Mouse (Mus musculus) embryonic facial prominence, embryonic 12.5 days (tissue): ENCODE measurements around the gene Fam187a. TPM values are rescaled to one million over a fixed set of nuclear protein-coding genes. Genes with fewer than 3 reads are reported as not detected.

ENCODE experiments used
- ATAC-seq: fragments of 200-750 bp; cut with Nextera tagmentation; 2 replicates; pipeline ENCODE4 v1.8.0; 2017; ENCODE audit not compliant: insufficient number of reproducible peaks, insufficient read depth, low FRiP score, low TSS enrichment
- H3K27ac ChIP-seq: fragments of 300-500 bp; sonication (generic); 2 replicates; pipeline ENCODE4 v1.5.1; 2016; ENCODE audit warnings: mild to moderate bottlenecking
- H3K27me3 ChIP-seq: fragments of 300-500 bp; sonication (generic); 2 replicates; pipeline ENCODE4 v1.6.1; 2016; ENCODE audit warnings: mild to moderate bottlenecking, moderate library complexity
- H3K36me3 ChIP-seq: fragments of 300-500 bp; sonication (generic); 2 replicates; pipeline ENCODE4 v1.6.1; 2016; ENCODE audit warnings: mild to moderate bottlenecking
- H3K4me1 ChIP-seq: fragments of 300-500 bp; sonication (generic); 2 replicates; pipeline ENCODE4 v1.6.1; 2016
- H3K4me2 ChIP-seq: fragments of 300-500 bp; sonication (generic); replicated peaks from 2 replicates; pipeline ENCODE4 v1.6.1; 2016; ENCODE audit warnings: mild to moderate bottlenecking, moderate library complexity
- H3K4me3 ChIP-seq: fragments of 300-500 bp; sonication (generic); 2 replicates; pipeline ENCODE4 v1.5.1; 2016; ENCODE audit warnings: mild to moderate bottlenecking
- H3K9ac ChIP-seq: fragments of 300-500 bp; sonication (generic); 2 replicates; pipeline ENCODE4 v1.6.1; 2016; ENCODE audit warnings: mild to moderate bottlenecking, moderate library complexity
- H3K9me3 ChIP-seq: fragments of 300-500 bp; sonication (generic); 2 replicates; pipeline ENCODE4 v1.6.1; 2016; ENCODE audit warnings: mild to moderate bottlenecking, moderate library complexity
- WGBS: fragments of 180-500 bp; shearing (Covaris S2); methylation state at CpG from one replicate; pipeline ENCODE4 v1.1.7; 2016; 5-methylcytosine and 5-hydroxymethylcytosine counted together
- polyA plus RNA-seq: library from polyadenylated mRNA; unstranded; fragments of >200 nt; fragmentation: Nextera tagmentation; extraction: Ambion mirVana; gene quantifications from 2 replicates; pipeline ENCODE4 v1.2.1, GENCODE M21; 2016

Gene Fam187a
- polyA plus RNA-seq, 1 experiment from 2014 or later: not detected

GRCm38 (mm10) chr11:102930672-102931071 is 45.7 kb downstream of the Fam187a start:
- no peaks in the 10 kb centered on the region for H3K9me3 ChIP-seq
- no peak overlapping the region for H3K27ac ChIP-seq
- no peaks in the 10 kb centered on the region for H3K27me3 ChIP-seq
- no peaks in the 10 kb centered on the region for H3K36me3 ChIP-seq
- no peak overlapping the region for H3K4me3 ChIP-seq
- H3K4me1 ChIP-seq: no peaks in the 10 kb centered on the region
- WGBS: 91% methylated on average over 10 of the region's 10 CpGs
- ATAC-seq: no peak
- H3K4me2 ChIP-seq: no peak overlapping the region
- no peak overlapping the region for H3K9ac ChIP-seq

DNA sequence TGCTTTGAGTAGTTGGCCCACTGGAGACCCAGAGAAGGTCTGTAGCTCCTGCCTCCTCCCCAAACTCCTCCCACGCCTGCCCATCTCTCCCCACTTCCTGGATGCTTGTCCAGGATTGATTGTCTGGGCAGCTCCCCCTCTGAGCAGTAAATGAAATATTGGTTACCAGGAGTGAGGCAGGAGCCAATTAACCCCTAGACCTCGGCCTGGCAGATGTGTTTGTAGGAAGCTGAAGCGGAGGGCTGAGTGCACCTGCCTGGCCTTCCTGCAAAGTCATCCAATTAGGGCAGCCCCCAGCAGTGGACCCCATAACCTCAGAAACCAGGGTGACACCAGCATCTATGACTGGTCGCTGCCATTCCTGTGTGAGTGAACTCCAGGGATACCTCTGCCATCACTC is 51.3 kb downstream of the Fam187a start:
- 45% methylated on average over 4 of the region's 4 CpGs for WGBS
- Histone ChIP-seq H3K9me3 (no peaks in the 10 kb centered on the region), H3K4me2 (no peak overlapping the region), H3K4me1 (peaks cover 26% of the 10 kb centered on the region), H3K27me3 (0 out of 2 replicates have a peak, but pooled peaks cover 16% of the 10 kb centered on the region), H3K36me3 (no peaks in the 10 kb centered on the region), H3K4me3 (no peak overlapping the region), H3K9ac (no peak overlapping the region), H3K27ac (no peak overlapping the region)
- ATAC-seq: no peak

Other genes with a start within 250 kb of the Fam187a start
- 0.65 and 1.3 TPM in 2 replicates for gene Meioc, start 221.5 kb upstream of the Fam187a start, polyA plus RNA-seq
- 49.3 and 52.1 TPM in 2 replicates for gene Ccdc43, start 187.4 kb upstream of the Fam187a start, polyA plus RNA-seq
- gene Adam11, start 123.7 kb upstream of the Fam187a start, polyA plus RNA-seq: 23.2 and 25.0 TPM in 2 replicates
- 103 and 105 TPM in 2 replicates for gene Gjc1, start 65.5 kb upstream of the Fam187a start, polyA plus RNA-seq
- not detected in 2 replicates for gene Higd1b, start 49.3 kb upstream of the Fam187a start, polyA plus RNA-seq
- 233 and 246 TPM in 2 replicates for gene Eftud2, start 4.2 kb upstream of the Fam187a start, polyA plus RNA-seq
- 1.0 and 1.7 TPM in 2 replicates for gene Ccdc103, start 4.0 kb upstream of the Fam187a start, polyA plus RNA-seq
- 0.29 and 0.41 TPM in 2 replicates for gene Gfap, start 15.7 kb downstream of the Fam187a start, polyA plus RNA-seq
- 10.3 and 10.6 TPM in 2 replicates for gene Kif18b, start 40.0 kb downstream of the Fam187a start, polyA plus RNA-seq
- gene C1ql1, start 61.5 kb downstream of the Fam187a start, polyA plus RNA-seq: 3.7 and 3.9 TPM in 2 replicates
- gene Nmt1, start 143.0 kb downstream of the Fam187a start, polyA plus RNA-seq: 45.7 and 50.8 TPM in 2 replicates
- gene Dcakd, start 143.2 kb downstream of the Fam187a start, polyA plus RNA-seq: 170 and 174 TPM in 2 replicates
- gene Plcd3, start 216.5 kb downstream of the Fam187a start, polyA plus RNA-seq: 3.9 and 4.2 TPM in 2 replicates
- 9.7 and 11.2 TPM in 2 replicates for gene Acbd4, start 216.5 kb downstream of the Fam187a start, polyA plus RNA-seq
- gene Hexim1, start 231.1 kb downstream of the Fam187a start, polyA plus RNA-seq: 4.0 and 4.2 TPM in 2 replicates
- 13.5 and 13.8 TPM in 2 replicates for gene Hexim2, start 247.3 kb downstream of the Fam187a start, polyA plus RNA-seq